Mouse (Mus musculus): Measurements from ENCODE around the gene Zfp609. TPM values are rescaled to one million over a fixed set of nuclear protein-coding genes. Genes with fewer than 3 reads are reported as not detected.

Zfp609 gene
- polyA plus RNA-seq, 1 experiment from 2014 or later: 7.8 TPM

DNA sequence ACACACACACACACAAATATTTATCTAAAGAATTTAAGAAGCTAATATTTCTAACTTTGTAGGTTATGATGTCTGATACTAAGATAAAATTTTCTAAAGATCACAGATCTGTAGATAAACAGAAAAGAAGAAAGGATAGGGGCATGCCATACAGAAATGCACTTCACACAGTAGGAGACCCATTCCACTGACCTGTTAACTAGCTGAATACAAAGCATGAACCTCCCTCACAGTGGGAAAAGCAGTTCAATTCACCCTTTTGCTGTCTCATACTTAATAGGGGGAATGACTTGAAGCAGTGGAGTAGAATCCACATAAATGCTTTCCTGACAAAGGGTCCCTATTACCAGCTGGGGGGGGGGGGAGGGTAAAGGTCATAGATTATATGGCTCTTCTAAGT, 6.3 kb upstream of the Zfp609 start:
- H3K4me3 ChIP-seq (ENCODE audit: low read depth, low read length): no peak overlapping the region
- ATAC-seq (replicated peaks; ENCODE audit: low FRiP score, low TSS enrichment, low read depth) (no peak), DNase-seq (ENCODE audit: low spot score) (no peak)
- no peak overlapping the region for H3K4me2 ChIP-seq (ENCODE audit: low read length)
- no peak overlapping the region for H3K9ac ChIP-seq (ENCODE audit: low read length)
- H3K27ac ChIP-seq (ENCODE audit: low read depth): no peak overlapping the region
- H3K4me1 ChIP-seq (replicated peaks; ENCODE audit: control insufficient read depth, insufficient read depth, low read length): peaks cover 5% of the 10 kb centered on the region; the same call in 1 of the 2 replicates
- peaks cover 20% of the 10 kb centered on the region for H3K36me3 ChIP-seq (ENCODE audit: control insufficient read depth, insufficient read depth, low read length)
- H3K9me3 ChIP-seq (ENCODE audit: control insufficient read depth, low read length): no peaks in the 10 kb centered on the region
- no peaks in the 10 kb centered on the region for H3K27me3 ChIP-seq (replicated peaks; ENCODE audit: control insufficient read depth, insufficient read depth, low read length)

DNA sequence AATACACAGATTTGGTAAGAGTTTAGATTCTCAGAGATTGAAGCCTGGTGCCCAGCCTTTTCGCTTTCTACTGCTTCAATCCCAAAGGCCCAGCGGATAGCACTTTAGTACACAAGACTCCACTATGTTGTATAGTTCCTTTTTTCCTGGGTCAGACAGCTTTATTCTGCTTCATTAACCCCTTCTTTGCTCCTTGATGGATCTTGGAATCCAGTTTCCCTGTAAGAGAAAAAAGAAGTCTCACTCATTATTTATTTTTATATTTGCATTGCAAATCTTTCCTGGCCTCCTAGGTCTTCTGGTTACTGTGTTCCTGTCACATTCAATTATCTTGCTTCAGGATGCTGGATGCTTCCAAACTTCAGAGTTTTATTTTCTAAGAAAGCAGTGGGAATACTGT, 5.9 kb upstream of the Zfp609 start:
- Histone ChIP-seq H3K4me3 (ENCODE audit: low read depth, low read length) (no peak overlapping the region), H3K9me3 (ENCODE audit: control insufficient read depth, low read length) (no peaks in the 10 kb centered on the region), H3K36me3 (ENCODE audit: control insufficient read depth, insufficient read depth, low read length) (peaks cover 17% of the 10 kb centered on the region), H3K27ac (ENCODE audit: low read depth) (no peak overlapping the region), H3K4me1 (replicated peaks; ENCODE audit: control insufficient read depth, insufficient read depth, low read length) (peaks cover 9% of the 10 kb centered on the region), H3K27me3 (replicated peaks; ENCODE audit: control insufficient read depth, insufficient read depth, low read length) (no peaks in the 10 kb centered on the region), H3K9ac (ENCODE audit: low read length) (no peak overlapping the region), H3K4me2 (ENCODE audit: low read length) (no peak overlapping the region)
- DNase-seq (ENCODE audit: low spot score) (no peak), ATAC-seq (replicated peaks; ENCODE audit: low FRiP score, low TSS enrichment, low read depth) (no peak)
- 85% methylated on average over 2 of the region's 2 CpGs for WGBS

DNA sequence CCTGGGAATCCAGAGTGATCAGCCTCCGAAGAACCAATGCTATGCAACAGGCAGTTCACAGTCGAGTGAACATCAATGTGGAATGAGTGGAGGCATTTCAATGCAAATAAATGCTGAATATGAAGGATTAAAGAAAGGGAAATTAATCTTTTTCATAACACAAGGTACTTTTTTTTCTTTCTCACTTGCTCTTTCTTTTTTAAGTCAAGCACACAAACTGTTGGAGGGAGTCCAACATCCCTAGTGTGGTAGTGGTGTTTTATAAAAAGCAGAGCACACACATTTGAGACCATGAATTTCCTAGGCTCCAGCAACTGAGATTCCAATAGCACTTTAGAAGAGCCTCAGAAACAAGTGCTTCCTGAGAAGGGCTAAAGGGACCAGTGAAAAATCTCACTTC, 4.7 kb upstream of the Zfp609 start:
- no peaks in the 10 kb centered on the region for H3K27me3 ChIP-seq (replicated peaks; ENCODE audit: control insufficient read depth, insufficient read depth, low read length)
- no peak for DNase-seq (ENCODE audit: low spot score)
- no peak overlapping the region for H3K4me3 ChIP-seq (ENCODE audit: low read depth, low read length)
- no peak overlapping the region for H3K9ac ChIP-seq (ENCODE audit: low read length)
- ATAC-seq (replicated peaks; ENCODE audit: low FRiP score, low TSS enrichment, low read depth): no peak
- H3K4me2 ChIP-seq (ENCODE audit: low read length): no peak overlapping the region
- no peaks in the 10 kb centered on the region for H3K9me3 ChIP-seq (ENCODE audit: control insufficient read depth, low read length)
- 49% methylated on average over 2 of the region's 2 CpGs for WGBS
- H3K4me1 ChIP-seq (replicated peaks; ENCODE audit: control insufficient read depth, insufficient read depth, low read length): peaks cover 9% of the 10 kb centered on the region
- H3K36me3 ChIP-seq (ENCODE audit: control insufficient read depth, insufficient read depth, low read length): peaks cover 8% of the 10 kb centered on the region
- H3K27ac ChIP-seq (ENCODE audit: low read depth): no peak overlapping the region

DNA sequence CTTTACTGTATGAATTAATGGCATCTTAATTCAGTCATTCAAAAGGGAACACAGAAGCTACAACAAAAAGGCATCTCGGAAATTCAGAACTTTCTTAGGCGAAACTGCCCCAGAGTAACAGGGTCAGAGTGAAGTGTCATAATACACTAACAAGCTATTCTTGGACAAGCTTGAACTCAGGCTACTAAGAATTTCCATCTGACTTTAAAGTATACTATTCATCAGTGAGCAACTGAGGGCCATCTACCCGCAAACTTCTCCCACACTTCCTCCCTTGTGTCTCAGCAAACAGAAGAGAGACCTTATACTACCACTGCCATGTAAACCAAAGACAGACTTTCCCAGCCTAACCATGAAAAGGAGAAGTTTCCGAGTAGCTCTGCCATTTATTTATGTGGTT, 3.8 kb upstream of the Zfp609 start:
- Histone ChIP-seq H3K4me1 (replicated peaks; ENCODE audit: control insufficient read depth, insufficient read depth, low read length) (peaks cover 10% of the 10 kb centered on the region), H3K4me3 (ENCODE audit: low read depth, low read length) (no peak overlapping the region), H3K9me3 (ENCODE audit: control insufficient read depth, low read length) (no peaks in the 10 kb centered on the region), H3K27me3 (replicated peaks; ENCODE audit: control insufficient read depth, insufficient read depth, low read length) (no peaks in the 10 kb centered on the region), H3K9ac (ENCODE audit: low read length) (no peak overlapping the region), H3K4me2 (ENCODE audit: low read length) (no peak overlapping the region), H3K27ac (ENCODE audit: low read depth) (no peak overlapping the region), H3K36me3 (ENCODE audit: control insufficient read depth, insufficient read depth, low read length) (peaks cover under 1% of the 10 kb centered on the region; the same call in 1 of the 2 replicates)
- ATAC-seq (replicated peaks; ENCODE audit: low FRiP score, low TSS enrichment, low read depth) (no peak), DNase-seq (ENCODE audit: low spot score) (no peak)
- 70% methylated on average over 4 of the region's 4 CpGs for WGBS

DNA sequence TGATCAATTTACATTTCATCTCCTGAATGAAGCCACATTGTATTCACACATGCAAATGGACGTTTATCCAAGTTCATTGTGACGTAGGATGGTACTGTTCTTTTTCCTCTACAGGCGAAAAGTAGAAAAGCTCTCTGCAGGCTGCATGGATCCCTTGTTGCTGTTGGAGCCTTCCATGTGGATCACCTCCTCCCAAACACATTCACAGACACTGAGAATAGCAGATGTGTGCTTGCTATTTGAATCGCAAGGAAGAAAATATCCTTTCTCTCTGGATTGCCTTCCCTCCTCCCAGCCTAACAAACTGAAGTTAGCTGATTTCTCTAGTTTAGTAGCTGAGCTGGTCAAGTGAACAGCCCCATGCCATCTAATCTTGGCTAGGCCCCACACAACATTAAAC, 2.9 kb upstream of the Zfp609 start:
- ATAC-seq (replicated peaks; ENCODE audit: low FRiP score, low TSS enrichment, low read depth) (no peak), DNase-seq (ENCODE audit: low spot score) (no peak)
- Histone ChIP-seq H3K36me3 (ENCODE audit: control insufficient read depth, insufficient read depth, low read length) (no peaks in the 10 kb centered on the region), H3K9ac (ENCODE audit: low read length) (no peak overlapping the region), H3K4me2 (ENCODE audit: low read length) (no peak overlapping the region), H3K27me3 (replicated peaks; ENCODE audit: control insufficient read depth, insufficient read depth, low read length) (no peaks in the 10 kb centered on the region), H3K9me3 (ENCODE audit: control insufficient read depth, low read length) (no peaks in the 10 kb centered on the region), H3K27ac (ENCODE audit: low read depth) (no peak overlapping the region), H3K4me1 (replicated peaks; ENCODE audit: control insufficient read depth, insufficient read depth, low read length) (peaks cover 19% of the 10 kb centered on the region), H3K4me3 (ENCODE audit: low read depth, low read length) (no peak overlapping the region)
- WGBS: 85% methylated on average over 4 of the region's 4 CpGs

DNA sequence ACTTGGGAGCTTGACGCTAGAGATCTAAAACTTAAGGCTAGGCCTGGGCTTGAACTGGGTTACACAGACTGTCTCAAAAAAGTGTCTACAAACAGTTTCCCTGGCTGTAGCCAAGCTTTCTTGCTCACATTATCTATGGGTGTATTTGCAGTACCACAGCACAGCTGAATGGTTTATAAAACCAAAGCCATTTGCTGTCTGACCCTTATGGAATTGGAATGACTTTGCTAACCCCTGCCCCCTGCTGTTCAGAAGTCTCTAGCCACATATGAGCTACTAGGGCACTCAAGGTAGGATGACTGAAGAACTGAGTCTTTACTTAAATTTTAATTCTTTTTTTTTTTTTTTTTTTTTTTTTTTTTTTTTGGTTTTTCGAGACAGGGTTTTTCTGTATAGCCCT, 2.0 kb upstream of the Zfp609 start:
- H3K27me3 ChIP-seq (replicated peaks; ENCODE audit: control insufficient read depth, insufficient read depth, low read length): no peaks in the 10 kb centered on the region
- H3K4me1 ChIP-seq (replicated peaks; ENCODE audit: control insufficient read depth, insufficient read depth, low read length): peaks cover 26% of the 10 kb centered on the region
- no peak overlapping the region for H3K9ac ChIP-seq (ENCODE audit: low read length)
- H3K36me3 ChIP-seq (ENCODE audit: control insufficient read depth, insufficient read depth, low read length): no peaks in the 10 kb centered on the region
- ATAC-seq (replicated peaks; ENCODE audit: low FRiP score, low TSS enrichment, low read depth): no peak
- no peaks in the 10 kb centered on the region for H3K9me3 ChIP-seq (ENCODE audit: control insufficient read depth, low read length)
- H3K4me2 ChIP-seq (ENCODE audit: low read length): no peak overlapping the region
- 97% methylated on average over 1 of the region's 2 CpGs for WGBS
- no peak overlapping the region for H3K4me3 ChIP-seq (ENCODE audit: low read depth, low read length)
- DNase-seq (ENCODE audit: low spot score): peak; percentile 56
- H3K27ac ChIP-seq (ENCODE audit: low read depth): no peak overlapping the region

DNA sequence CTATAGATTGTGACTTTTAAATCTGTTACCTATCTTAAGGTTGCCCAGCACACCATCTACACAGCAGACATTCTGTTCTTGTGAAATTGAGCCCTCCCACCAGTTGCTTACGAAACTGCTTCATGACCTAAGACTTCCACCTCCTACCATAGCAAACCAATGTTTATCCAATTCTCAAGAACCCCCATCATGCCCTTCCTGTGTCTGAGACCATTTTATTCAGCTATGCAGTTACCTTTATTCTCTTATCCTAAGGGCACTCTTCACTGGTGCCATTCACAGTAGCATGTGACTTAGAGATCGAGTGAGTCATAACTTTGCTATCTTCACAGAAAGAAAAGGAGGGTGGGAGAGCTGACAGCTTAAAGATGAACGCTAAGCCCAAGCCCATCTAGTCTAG, 1.1 kb upstream of the Zfp609 start:
- peaks cover 33% of the 10 kb centered on the region for H3K4me1 ChIP-seq (replicated peaks; ENCODE audit: control insufficient read depth, insufficient read depth, low read length)
- 14% methylated on average over 3 of the region's 3 CpGs for WGBS
- H3K36me3 ChIP-seq (ENCODE audit: control insufficient read depth, insufficient read depth, low read length): no peaks in the 10 kb centered on the region
- peak overlapping the region; percentile 61 for H3K4me2 ChIP-seq (ENCODE audit: low read length)
- no peaks in the 10 kb centered on the region for H3K27me3 ChIP-seq (replicated peaks; ENCODE audit: control insufficient read depth, insufficient read depth, low read length)
- peak overlapping the region; percentile 96; the same call in 1 of the 2 replicates for H3K9ac ChIP-seq (ENCODE audit: low read length)
- peak overlapping the region; percentile 77 for H3K4me3 ChIP-seq (ENCODE audit: low read depth, low read length)
- DNase-seq (ENCODE audit: low spot score) (no peak), ATAC-seq (replicated peaks; ENCODE audit: low FRiP score, low TSS enrichment, low read depth) (no peak)
- no peaks in the 10 kb centered on the region for H3K9me3 ChIP-seq (ENCODE audit: control insufficient read depth, low read length)
- H3K27ac ChIP-seq (ENCODE audit: low read depth): peak overlapping the region; percentile 98; the same call in 1 of the 2 replicates

DNA sequence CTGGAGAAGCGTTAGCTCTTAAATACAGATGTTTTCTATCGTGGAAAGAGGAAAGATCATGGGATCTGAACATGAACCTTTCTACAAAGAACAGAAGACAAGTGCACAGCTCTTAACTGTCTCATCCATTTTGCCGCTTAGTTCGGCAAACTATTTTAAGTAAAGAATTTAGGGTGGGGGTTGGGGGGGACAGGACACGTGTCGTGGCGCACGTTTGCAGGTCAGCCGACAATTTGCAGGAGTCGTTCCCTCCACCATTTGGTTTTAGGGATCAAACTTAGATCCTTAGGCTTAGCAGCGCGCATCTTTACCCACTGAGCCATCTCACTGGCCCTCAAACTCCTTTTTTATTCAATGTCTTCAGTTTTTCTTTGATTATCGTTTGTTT, 646 bp upstream of the Zfp609 start:
- ATAC-seq (replicated peaks; ENCODE audit: low FRiP score, low TSS enrichment, low read depth): no peak
- H3K4me3 ChIP-seq (ENCODE audit: low read depth, low read length): peak overlapping the region; percentile 77
- under 1% methylated on average over 13 of the region's 13 CpGs for WGBS

DNA sequence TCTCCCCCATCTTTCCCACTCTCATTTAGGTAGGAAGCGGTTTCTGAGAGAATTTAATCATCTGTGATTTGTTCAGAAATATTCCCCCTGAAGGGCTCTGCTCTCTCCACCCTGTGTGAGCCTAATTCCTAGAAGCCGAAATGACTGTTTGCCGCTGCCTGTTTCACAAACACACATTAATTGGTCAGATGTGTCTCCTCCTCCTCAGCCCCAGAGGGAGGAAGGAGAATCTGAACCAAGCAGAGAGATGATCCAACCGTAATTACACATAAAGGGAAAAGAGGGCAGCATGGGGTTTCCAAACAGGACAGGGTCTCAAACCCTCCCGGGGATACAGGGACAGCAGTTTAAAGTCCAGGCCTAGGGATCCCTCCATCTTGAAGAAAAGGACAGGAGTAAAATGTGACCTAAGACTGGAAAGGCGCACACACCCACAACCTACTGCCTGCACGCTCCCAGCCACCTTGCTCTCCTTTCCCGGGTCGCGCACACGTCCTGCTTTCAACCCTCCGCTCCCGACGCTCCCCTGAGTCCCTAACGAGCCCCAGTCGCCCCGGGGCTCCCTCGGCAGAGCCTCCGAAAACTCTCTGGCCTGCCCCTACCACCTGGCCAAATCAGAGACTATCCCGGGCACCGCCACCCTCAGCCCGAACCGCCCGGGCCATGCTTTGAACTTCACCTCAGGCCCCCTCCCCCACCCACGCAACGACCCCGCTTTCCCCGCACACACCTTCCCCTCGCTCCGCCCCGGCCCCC, 598 bp downstream of the Zfp609 start:
- Histone ChIP-seq H3K9me3 (ENCODE audit: control insufficient read depth, low read length) (no peaks in the 10 kb centered on the region), H3K4me2 (ENCODE audit: low read length) (peak overlapping the region; percentile 90), H3K27ac (ENCODE audit: low read depth) (peak overlapping the region; percentile 98), H3K27me3 (replicated peaks; ENCODE audit: control insufficient read depth, insufficient read depth, low read length) (no peaks in the 10 kb centered on the region), H3K36me3 (ENCODE audit: control insufficient read depth, insufficient read depth, low read length) (no peaks in the 10 kb centered on the region), H3K9ac (ENCODE audit: low read length) (peak overlapping the region; percentile 96), H3K4me3 (ENCODE audit: low read depth, low read length) (peak overlapping the region; percentile 77), H3K4me1 (replicated peaks; ENCODE audit: control insufficient read depth, insufficient read depth, low read length) (peaks cover 36% of the 10 kb centered on the region)
- ATAC-seq (replicated peaks; ENCODE audit: low FRiP score, low TSS enrichment, low read depth): peak; percentile 9
- peak; percentile 83 for DNase-seq (ENCODE audit: low spot score)
- 2% methylated on average over 28 of the region's 31 CpGs for WGBS

More for the DNA sequence above, 646 bp upstream of the Zfp609 start:
- Histone ChIP-seq H3K4me2 (ENCODE audit: low read length) (peak overlapping the region; percentile 61), H3K27ac (ENCODE audit: low read depth) (peak overlapping the region; percentile 98), H3K9ac (ENCODE audit: low read length) (peak overlapping the region; percentile 96; the same call in 1 of the 2 replicates), H3K9me3 (ENCODE audit: control insufficient read depth, low read length) (no peaks in the 10 kb centered on the region), H3K27me3 (replicated peaks; ENCODE audit: control insufficient read depth, insufficient read depth, low read length) (no peaks in the 10 kb centered on the region), H3K36me3 (ENCODE audit: control insufficient read depth, insufficient read depth, low read length) (no peaks in the 10 kb centered on the region), H3K4me1 (replicated peaks; ENCODE audit: control insufficient read depth, insufficient read depth, low read length) (peaks cover 36% of the 10 kb centered on the region)
- DNase-seq (ENCODE audit: low spot score): no peak
